Mouse (Mus musculus): ENCODE measurements around the gene Olfr702. TPM values are rescaled to one million over a fixed set of nuclear protein-coding genes. Genes with fewer than 3 reads are reported as not detected.

Olfr702 gene
- polyA plus RNA-seq (2014; fragmentation: Nextera tagmentation; extraction: Ambion mirVana): not detected in 2 replicates

DNA sequence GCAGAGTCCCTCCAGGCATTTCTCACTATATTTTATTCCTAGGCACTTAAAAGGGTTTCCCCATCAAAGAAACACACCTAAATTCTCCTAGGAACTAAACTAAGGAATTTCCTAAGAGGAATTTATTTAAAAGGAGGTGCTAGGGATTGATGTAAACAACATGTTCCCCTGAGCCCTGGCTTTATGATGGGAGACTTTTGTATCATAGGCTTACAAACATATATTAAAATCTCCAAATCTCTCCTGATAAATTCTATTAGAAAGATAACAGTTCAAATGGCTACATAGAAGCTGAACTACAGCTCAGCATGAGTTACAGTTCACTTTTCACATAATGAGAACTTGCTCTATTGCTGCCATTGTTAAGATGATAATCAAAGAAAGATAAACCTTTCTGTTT is at the start of gene Olfr702:
Gene Olfr702, minus strand, starts transcription at position 101 of the 400 bp plus-strand sequence.
- H3K36me3 ChIP-seq (ENCODE audit: insufficient read depth): no peaks in the 10 kb centered on the region
- H3K27ac ChIP-seq (ENCODE audit: low read depth): no peak within 1 kb of the TSS
- no peaks in the 10 kb centered on the region for H3K9me3 ChIP-seq (ENCODE audit: low read depth, low read length)
- no peaks in the 10 kb centered on the region for H3K4me1 ChIP-seq (ENCODE audit: insufficient read depth)
- no peak within 1 kb of the TSS for H3K9ac ChIP-seq
- DNase-seq: no peak
- no peak for TF ChIP-seq CTCF (IDR thresholded peaks at IDR 0.05; ENCODE audit: low read depth)
- H3K4me3 ChIP-seq (ENCODE audit: low read depth, low read length): no peak within 1 kb of the TSS
- no peaks in the 10 kb centered on the region for H3K27me3 ChIP-seq (ENCODE audit: insufficient read depth, low read length)
- ATAC-seq (ENCODE audit: insufficient read depth): no peak
- no peak within 1 kb of the TSS for H3K4me2 ChIP-seq

DNA sequence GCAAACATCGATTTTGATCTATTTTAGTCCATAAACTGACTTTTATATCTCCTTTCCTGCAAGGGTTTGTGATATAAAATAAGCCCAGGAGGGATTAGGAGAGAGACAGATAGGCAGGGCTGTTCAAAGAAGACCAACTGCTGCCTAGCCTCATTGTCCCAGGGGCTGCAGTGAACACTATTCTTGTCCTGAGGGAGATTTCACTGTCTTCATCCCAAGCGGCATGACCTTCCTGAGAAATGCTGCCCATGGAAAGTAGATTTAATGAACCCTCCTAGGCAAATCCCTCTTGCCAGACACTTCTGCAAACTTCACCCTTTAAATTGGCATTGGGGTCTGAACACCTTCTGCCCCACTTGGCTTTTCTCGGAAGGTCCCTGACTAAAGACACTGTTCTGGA is 43.1 kb upstream of the Olfr702 start, which contains the start of gene Olfr705:
Gene Olfr705, minus strand, starts transcription at position 101 of the 400 bp plus-strand sequence.
- Histone ChIP-seq H3K9me3 (ENCODE audit: low read depth, low read length) (no peaks in the 10 kb centered on the region), H3K4me2 (no peak within 1 kb of the TSS), H3K27ac (ENCODE audit: low read depth) (no peak within 1 kb of the TSS), H3K36me3 (ENCODE audit: insufficient read depth) (no peaks in the 10 kb centered on the region), H3K4me3 (ENCODE audit: low read depth, low read length) (no peak within 1 kb of the TSS), H3K9ac (no peak within 1 kb of the TSS), H3K4me1 (ENCODE audit: insufficient read depth) (no peaks in the 10 kb centered on the region), H3K27me3 (ENCODE audit: insufficient read depth, low read length) (no peaks in the 10 kb centered on the region)
- no peak for ATAC-seq (ENCODE audit: insufficient read depth)
- DNase-seq: no peak
- no peak for TF ChIP-seq CTCF (IDR thresholded peaks at IDR 0.05; ENCODE audit: low read depth)
- WGBS: 73% methylated on average over 3 of the region's 3 CpGs

DNA sequence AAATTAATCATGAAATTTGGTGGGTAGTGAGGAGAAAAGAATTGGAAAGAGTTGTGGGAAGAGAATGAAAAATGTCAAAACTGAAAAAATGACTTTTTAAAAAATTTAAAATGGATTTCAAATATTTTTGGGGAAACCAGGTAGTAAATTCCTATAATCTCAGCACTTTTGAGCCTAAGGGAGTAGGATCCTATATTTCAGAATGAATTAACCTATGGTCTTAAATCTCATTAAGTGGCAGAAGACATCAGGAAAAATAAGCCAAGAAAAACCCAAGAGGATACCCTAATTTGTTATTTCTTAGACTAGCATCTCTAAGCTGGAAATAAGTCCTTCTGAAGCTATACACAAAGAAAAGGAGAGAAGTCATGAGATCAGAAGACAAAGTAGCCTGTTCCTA is 29.2 kb upstream of the Olfr702 start, which contains the start of gene Olfr704:
Gene Olfr704, plus strand, starts transcription at position 301 of the 400 bp plus-strand sequence.
- no peak within 1 kb of the TSS for H3K4me2 ChIP-seq
- DNase-seq (no peak), ATAC-seq (ENCODE audit: insufficient read depth) (no peak)
- TF ChIP-seq CTCF (IDR thresholded peaks at IDR 0.05; ENCODE audit: low read depth): no peak
- H3K36me3 ChIP-seq (ENCODE audit: insufficient read depth): no peaks in the 10 kb centered on the region
- H3K9ac ChIP-seq: no peak within 1 kb of the TSS
- no peak within 1 kb of the TSS for H3K27ac ChIP-seq (ENCODE audit: low read depth)
- no peaks in the 10 kb centered on the region for H3K4me1 ChIP-seq (ENCODE audit: insufficient read depth)
- no peak within 1 kb of the TSS for H3K4me3 ChIP-seq (ENCODE audit: low read depth, low read length)
- no peaks in the 10 kb centered on the region for H3K9me3 ChIP-seq (ENCODE audit: low read depth, low read length)
- H3K27me3 ChIP-seq (ENCODE audit: insufficient read depth, low read length): no peaks in the 10 kb centered on the region

DNA sequence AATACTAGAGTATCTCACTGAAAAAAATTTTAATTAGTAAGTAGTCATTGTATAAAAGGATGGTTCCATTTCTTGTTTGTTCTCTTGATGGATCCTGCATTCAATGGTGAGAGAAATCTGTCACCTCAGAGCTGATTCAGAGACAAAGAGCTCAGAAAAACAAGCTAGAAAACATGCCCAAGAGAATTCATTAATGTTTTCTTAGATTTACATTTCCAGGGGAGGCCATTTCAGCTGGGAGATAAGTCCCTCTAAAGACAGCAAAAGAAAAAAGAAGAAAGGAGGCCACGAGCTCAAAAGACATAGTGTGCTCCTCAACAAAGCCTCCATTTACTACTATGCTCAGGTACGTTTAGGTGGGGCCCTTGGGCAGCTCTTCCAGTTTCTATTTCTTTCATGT is 9.4 kb upstream of the Olfr702 start, which contains the start of gene Olfr703:
Gene Olfr703, plus strand, starts transcription at position 301 of the 400 bp plus-strand sequence.
- Histone ChIP-seq H3K27ac (ENCODE audit: low read depth) (no peak within 1 kb of the TSS), H3K4me1 (ENCODE audit: insufficient read depth) (no peaks in the 10 kb centered on the region), H3K36me3 (ENCODE audit: insufficient read depth) (no peaks in the 10 kb centered on the region), H3K27me3 (ENCODE audit: insufficient read depth, low read length) (no peaks in the 10 kb centered on the region), H3K9me3 (ENCODE audit: low read depth, low read length) (no peaks in the 10 kb centered on the region), H3K4me2 (no peak within 1 kb of the TSS), H3K4me3 (ENCODE audit: low read depth, low read length) (no peak within 1 kb of the TSS), H3K9ac (no peak within 1 kb of the TSS)
- no peak for TF ChIP-seq CTCF (IDR thresholded peaks at IDR 0.05; ENCODE audit: low read depth)
- no peak for ATAC-seq (ENCODE audit: insufficient read depth)
- 49% methylated on average over 2 of the region's 2 CpGs for WGBS
- DNase-seq: no peak

DNA sequence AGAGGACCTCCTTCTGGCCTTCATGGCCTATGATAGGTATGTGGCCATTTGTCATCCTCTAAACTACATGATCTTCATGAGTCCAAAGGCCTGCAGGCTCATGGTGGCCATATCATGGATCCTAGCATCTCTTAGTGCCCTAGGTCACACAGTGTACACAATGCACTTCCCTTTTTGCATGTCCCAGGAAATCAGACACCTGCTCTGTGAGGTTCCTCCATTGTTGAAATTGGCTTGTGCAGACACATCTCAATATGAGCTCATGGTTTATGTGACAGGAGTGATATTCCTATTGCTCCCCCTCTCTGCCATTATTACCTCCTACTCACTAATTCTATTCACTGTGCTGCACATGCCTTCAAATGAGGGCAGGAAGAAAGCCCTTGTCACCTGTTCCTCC is 15.3 kb downstream of the Olfr702 start:
- H3K36me3 ChIP-seq (ENCODE audit: insufficient read depth): no peaks in the 10 kb centered on the region
- no peak overlapping the region for H3K4me2 ChIP-seq
- H3K4me1 ChIP-seq (ENCODE audit: insufficient read depth): no peaks in the 10 kb centered on the region

DNA sequence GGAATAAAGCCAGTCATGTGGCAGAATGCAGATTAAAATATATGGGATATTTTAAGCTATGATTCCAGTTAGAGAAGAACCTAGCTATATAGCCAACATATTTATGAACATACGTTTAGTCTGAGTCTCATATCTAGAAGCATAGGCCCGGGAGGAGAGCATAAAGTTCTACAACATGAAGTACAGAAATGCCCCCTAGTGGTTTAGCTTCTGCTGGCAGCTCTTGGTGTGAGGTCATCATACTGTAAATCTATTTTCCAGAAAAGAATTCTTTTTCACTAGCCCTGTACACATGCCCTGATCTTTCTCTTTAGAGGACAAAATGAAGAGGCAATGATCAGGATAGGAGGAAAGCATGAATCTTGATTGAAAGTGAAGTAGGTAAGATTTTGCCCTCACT is 17.9 kb downstream of the Olfr702 start:
- Histone ChIP-seq H3K4me1 (ENCODE audit: insufficient read depth) (no peaks in the 10 kb centered on the region), H3K36me3 (ENCODE audit: insufficient read depth) (no peaks in the 10 kb centered on the region), H3K4me3 (ENCODE audit: low read depth, low read length) (no peak overlapping the region), H3K27ac (ENCODE audit: low read depth) (no peak overlapping the region), H3K9ac (no peak overlapping the region), H3K9me3 (ENCODE audit: low read depth, low read length) (no peaks in the 10 kb centered on the region), H3K27me3 (ENCODE audit: insufficient read depth, low read length) (no peaks in the 10 kb centered on the region), H3K4me2 (no peak overlapping the region)
- WGBS: 38% methylated on average over 2 of the region's 2 CpGs
- TF ChIP-seq CTCF (IDR thresholded peaks at IDR 0.05; ENCODE audit: low read depth): 0 out of 2 replicates have a peak, but pooled peaks have one; percentile 11
- peak; percentile 51 for DNase-seq
- no peak for ATAC-seq (ENCODE audit: insufficient read depth)

More for the DNA sequence above, 15.3 kb downstream of the Olfr702 start:
- Histone ChIP-seq H3K9me3 (ENCODE audit: low read depth, low read length) (no peaks in the 10 kb centered on the region), H3K4me3 (ENCODE audit: low read depth, low read length) (no peak overlapping the region), H3K9ac (no peak overlapping the region), H3K27me3 (ENCODE audit: insufficient read depth, low read length) (no peaks in the 10 kb centered on the region), H3K27ac (ENCODE audit: low read depth) (no peak overlapping the region)
- ATAC-seq (ENCODE audit: insufficient read depth) (no peak), DNase-seq (no peak)
- TF ChIP-seq CTCF (IDR thresholded peaks at IDR 0.05; ENCODE audit: low read depth): no peak

DNA sequence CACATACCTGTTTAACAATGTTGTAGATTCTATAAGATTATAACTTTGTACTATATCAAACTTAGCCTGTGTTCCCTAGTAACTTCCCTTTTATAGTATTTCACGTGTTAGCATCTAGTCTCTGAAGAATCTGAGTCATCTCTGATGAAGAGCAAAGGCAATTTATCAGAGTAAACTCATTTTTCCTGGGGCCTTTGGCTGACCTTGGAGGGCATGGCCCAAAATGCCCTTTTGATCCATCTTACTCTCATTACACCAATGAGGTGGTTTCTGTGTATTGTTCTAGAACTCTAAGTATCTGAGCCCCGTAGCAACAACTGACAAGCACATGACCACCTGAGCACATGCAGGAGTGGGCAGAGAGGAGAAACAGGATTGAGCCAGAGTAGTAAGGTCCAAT is 19.9 kb downstream of the Olfr702 start, which contains the start of gene Olfr701:
Gene Olfr701, plus strand, starts transcription at position 301 of the 400 bp plus-strand sequence.
- Histone ChIP-seq H3K4me3 (ENCODE audit: low read depth, low read length) (no peak within 1 kb of the TSS), H3K9ac (no peak within 1 kb of the TSS), H3K4me2 (no peak within 1 kb of the TSS), H3K27ac (ENCODE audit: low read depth) (no peak within 1 kb of the TSS), H3K27me3 (ENCODE audit: insufficient read depth, low read length) (no peaks in the 10 kb centered on the region), H3K9me3 (ENCODE audit: low read depth, low read length) (no peaks in the 10 kb centered on the region), H3K4me1 (ENCODE audit: insufficient read depth) (no peaks in the 10 kb centered on the region), H3K36me3 (ENCODE audit: insufficient read depth) (no peaks in the 10 kb centered on the region)
- ATAC-seq (ENCODE audit: insufficient read depth) (no peak), DNase-seq (no peak)
- no peak for TF ChIP-seq CTCF (IDR thresholded peaks at IDR 0.05; ENCODE audit: low read depth)
- WGBS: 53% methylated on average over 2 of the region's 2 CpGs
